Mouse (Mus musculus) heart, embryonic 16.5 days (tissue): ENCODE results near the gene Rad51b. TPM values are rescaled to one million over a fixed set of nuclear protein-coding genes. Genes with fewer than 3 reads are reported as not detected.

Source experiments
- ATAC-seq: fragments of 200-750 bp; cut with Nextera tagmentation; replicated peaks from 2 replicates; pipeline ENCODE4 v1.8.0; 2017; ENCODE audit warnings: moderate number of reproducible peaks; ENCODE audit not compliant: insufficient read depth, low FRiP score; ENCODE audit errors: extremely low read depth
- H3K27ac ChIP-seq: fragments of 300-500 bp; sonication (generic); 2 replicates; pipeline ENCODE4 v1.5.1; 2014; ENCODE audit warnings: mild to moderate bottlenecking, low read length, control low read depth, moderate library complexity
- H3K27me3 ChIP-seq: fragments of 300-500 bp; sonication (generic); 2 replicates; pipeline ENCODE4 v1.6.1; 2014; ENCODE audit warnings: low read length, mixed read lengths; ENCODE audit not compliant: control insufficient read depth, insufficient read depth
- H3K36me3 ChIP-seq: fragments of 300-500 bp; sonication (generic); 2 replicates; pipeline ENCODE4 v1.6.1; 2014; ENCODE audit not compliant: control insufficient read depth, insufficient read depth
- H3K4me1 ChIP-seq: fragments of 300-500 bp; sonication (generic); 2 replicates; pipeline ENCODE4 v1.6.1; 2014; ENCODE audit warnings: low read length, mixed read lengths; ENCODE audit not compliant: control insufficient read depth, insufficient read depth
- H3K4me2 ChIP-seq: fragments of 300-500 bp; sonication (generic); 2 replicates; pipeline ENCODE4 v1.6.1; 2014; ENCODE audit warnings: low read depth, mild to moderate bottlenecking, control low read depth, low read length
- H3K4me3 ChIP-seq: fragments of 300-500 bp; sonication (generic); 2 replicates; pipeline ENCODE4 v1.5.1; 2014; ENCODE audit warnings: mild to moderate bottlenecking, control low read depth, low read length
- H3K9ac ChIP-seq: fragments of 300-500 bp; sonication (generic); 2 replicates; pipeline ENCODE4 v1.6.1; 2014; ENCODE audit warnings: low read length, control low read depth
- H3K9me3 ChIP-seq: fragments of 300-500 bp; sonication (generic); replicated peaks from 2 replicates; pipeline ENCODE4 v1.6.1; 2016; ENCODE audit warnings: low read length; ENCODE audit not compliant: control insufficient read depth
- WGBS: fragments of 180-500 bp; shearing (Covaris S2); extraction: QIAGEN DNeasy Blood & Tissue Kit; methylation state at CpG from one replicate; pipeline ENCODE4 v1.1.7; 2014; 5-methylcytosine and 5-hydroxymethylcytosine counted together
- polyA plus RNA-seq: library from polyadenylated mRNA; unstranded; fragments of >200 nt; fragmentation: Nextera tagmentation; extraction: Ambion mirVana; gene quantifications from 2 replicates; pipeline ENCODE4 v1.2.1, GENCODE M21; 2015

The Rad51b gene
- polyA plus RNA-seq, 1 experiment from 2014 or later, result 5.0 TPM

DNA sequence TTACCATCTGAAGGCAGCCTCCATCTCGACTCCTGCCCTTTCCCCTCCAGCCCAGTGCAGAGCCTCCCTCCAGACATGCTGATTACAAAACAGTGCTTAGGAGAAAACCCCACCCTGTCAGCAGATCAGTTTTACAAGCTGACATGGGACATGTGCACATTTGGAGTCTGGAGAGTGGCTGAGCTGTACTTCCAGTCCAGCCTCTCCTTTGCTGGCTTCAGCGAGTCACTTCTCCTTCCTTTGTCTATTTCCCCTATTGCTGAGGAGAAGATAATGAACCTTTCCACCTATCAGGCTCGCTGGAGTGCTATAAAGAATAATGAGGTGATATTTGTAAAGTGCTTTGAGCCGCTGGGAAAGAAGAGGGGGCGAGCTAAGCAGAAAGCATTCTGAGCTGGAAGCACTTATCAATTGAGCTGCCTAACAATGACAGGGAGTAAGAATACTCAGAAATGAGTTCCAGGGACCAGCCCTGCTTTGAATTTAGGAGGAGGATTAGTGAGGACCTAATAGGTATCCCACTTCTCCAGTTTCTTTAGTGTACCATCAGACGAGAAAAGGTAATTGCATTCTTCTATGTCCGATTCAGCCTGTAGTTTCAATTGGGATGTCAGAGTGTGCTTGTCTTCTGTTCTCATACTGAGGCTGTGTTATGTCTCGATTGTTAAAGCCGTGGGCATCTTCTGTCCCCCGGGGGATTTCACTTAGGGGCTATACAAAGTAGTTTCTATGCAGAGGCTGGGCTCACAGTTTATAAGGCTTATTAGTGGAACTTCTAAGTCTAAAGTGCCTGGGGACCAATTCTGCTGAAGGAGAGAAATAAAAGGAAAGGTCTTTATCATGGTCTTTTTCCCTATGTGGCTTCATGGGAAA lies 453.4 kb downstream of the Rad51b start:
- ATAC-seq, result peak; percentile 71
- Histone ChIP-seq H3K4me3 (peak overlapping the region; percentile 16), H3K27me3 (no peaks in the 10 kb centered on the region), H3K4me1 (peaks cover 59% of the 10 kb centered on the region), H3K9me3 (no peaks in the 10 kb centered on the region), H3K4me2 (peak overlapping the region; percentile 53), H3K36me3 (no peaks in the 10 kb centered on the region), H3K27ac (peak overlapping the region; percentile 79), H3K9ac (peak overlapping the region; percentile 53)
- 27% methylated on average over 10 of the region's 10 CpGs for WGBS

DNA sequence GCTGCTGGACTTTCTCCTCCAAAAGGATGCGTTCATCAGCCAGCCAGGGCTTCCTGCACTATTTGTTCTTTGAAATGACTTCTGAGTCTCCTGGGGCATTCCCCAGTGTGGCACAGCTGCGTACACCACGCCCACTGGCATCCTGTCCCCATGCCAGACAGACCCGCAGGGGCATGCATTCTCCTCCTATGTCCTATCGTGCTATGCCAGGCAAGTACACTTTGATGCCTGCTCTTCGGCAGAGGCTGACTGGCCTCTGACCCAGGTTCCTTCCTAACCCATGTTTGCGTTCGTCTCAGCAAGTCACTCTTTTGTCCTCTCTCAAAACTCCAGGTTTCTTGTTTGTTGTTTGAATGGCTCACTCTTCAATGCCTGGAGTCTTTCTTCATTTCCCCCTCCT lies 454.7 kb downstream of the Rad51b start:
- H3K27me3 ChIP-seq, result no peaks in the 10 kb centered on the region
- 59% methylated on average over 8 of the region's 8 CpGs for WGBS
- ATAC-seq, result 0 out of 2 replicates have a peak, but pooled peaks have one; percentile 35
- H3K9me3 ChIP-seq, result no peaks in the 10 kb centered on the region
- peak overlapping the region; percentile 10 for H3K27ac ChIP-seq
- no peak overlapping the region for H3K4me3 ChIP-seq
- no peak overlapping the region for H3K9ac ChIP-seq
- no peaks in the 10 kb centered on the region for H3K36me3 ChIP-seq
- no peak overlapping the region for H3K4me2 ChIP-seq
- peaks cover 54% of the 10 kb centered on the region for H3K4me1 ChIP-seq

DNA sequence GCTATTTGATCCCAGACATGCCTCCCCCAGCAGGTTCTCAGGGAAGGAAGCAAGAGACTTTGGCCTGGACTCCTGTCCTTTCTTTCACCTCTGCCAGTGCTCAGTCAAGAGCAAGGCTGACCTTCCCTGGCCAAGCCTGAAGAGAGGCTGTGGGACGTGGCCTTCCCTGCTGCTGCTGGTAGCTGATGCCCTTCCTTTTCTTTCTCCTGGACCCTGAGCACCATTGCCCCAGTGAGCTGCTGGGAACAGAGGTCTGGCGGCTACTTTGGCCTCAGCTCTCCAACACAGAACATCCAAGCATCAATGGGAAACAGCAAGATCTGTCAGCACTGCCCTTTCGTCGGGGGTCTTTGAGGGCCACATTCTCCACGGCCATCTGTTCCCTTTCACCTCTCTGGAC lies 455.1 kb downstream of the Rad51b start:
- Histone ChIP-seq H3K4me3 (no peak overlapping the region), H3K4me1 (peaks cover 54% of the 10 kb centered on the region), H3K36me3 (no peaks in the 10 kb centered on the region), H3K27me3 (no peaks in the 10 kb centered on the region), H3K27ac (0 out of 2 replicates have a peak overlapping the region, but pooled peaks have one; percentile 10), H3K9ac (no peak overlapping the region), H3K9me3 (no peaks in the 10 kb centered on the region), H3K4me2 (no peak overlapping the region)
- 41% methylated on average over 5 of the region's 5 CpGs for WGBS
- no peak for ATAC-seq

DNA sequence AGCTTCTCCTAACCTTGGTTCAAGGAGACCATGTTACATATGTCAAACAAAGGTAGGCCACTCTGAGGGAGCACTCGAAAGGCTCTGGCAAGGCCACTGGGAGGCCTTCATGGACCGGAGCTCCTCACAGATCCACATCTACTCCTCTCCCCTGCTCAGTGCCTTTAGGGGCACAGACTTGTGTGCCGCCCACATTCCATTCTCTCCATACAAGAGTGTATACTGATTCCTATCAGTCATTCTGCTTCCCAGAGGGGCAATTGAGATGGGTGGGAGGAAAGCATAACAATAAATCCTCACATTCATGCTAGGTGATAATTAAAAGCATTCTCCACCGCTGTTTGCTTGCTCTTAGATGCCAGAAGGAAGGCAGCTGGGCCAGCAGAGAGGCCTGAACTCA lies 458.5 kb downstream of the Rad51b start:
- H3K4me2 ChIP-seq, result no peak overlapping the region
- H3K4me3 ChIP-seq, result no peak overlapping the region
- H3K9me3 ChIP-seq, result no peaks in the 10 kb centered on the region
- peaks cover 48% of the 10 kb centered on the region for H3K4me1 ChIP-seq
- ATAC-seq, result no peak
- no peaks in the 10 kb centered on the region for H3K27me3 ChIP-seq
- no peaks in the 10 kb centered on the region for H3K36me3 ChIP-seq
- no peak overlapping the region for H3K27ac ChIP-seq
- no peak overlapping the region for H3K9ac ChIP-seq
- whole genome bisulfite sequencing, result 69% methylated on average over 4 of the region's 4 CpGs

DNA sequence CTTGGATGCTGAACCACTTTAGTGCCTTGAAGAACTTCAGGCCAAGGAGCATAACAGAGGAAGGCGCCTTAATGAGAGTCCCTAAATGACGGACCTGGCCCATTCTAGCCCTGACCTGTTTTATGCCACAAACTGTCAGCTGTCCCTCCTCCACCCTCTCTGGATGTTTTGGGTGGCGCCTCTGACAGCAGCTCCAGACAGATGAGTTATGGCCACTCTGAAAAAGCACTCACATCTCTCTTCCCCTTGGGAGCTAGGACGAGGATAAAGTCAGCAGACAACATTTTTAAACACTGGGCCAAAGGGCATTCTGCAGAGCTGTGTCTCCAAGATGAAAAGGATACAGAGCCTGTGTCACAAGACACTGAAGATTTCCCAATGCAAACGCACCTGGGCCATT lies 459.3 kb downstream of the Rad51b start:
- 61% methylated on average over 5 of the region's 5 CpGs for WGBS
- H3K36me3 ChIP-seq, result no peaks in the 10 kb centered on the region
- peaks cover 43% of the 10 kb centered on the region for H3K4me1 ChIP-seq
- no peak for ATAC-seq
- H3K27me3 ChIP-seq, result no peaks in the 10 kb centered on the region
- no peak overlapping the region for H3K9ac ChIP-seq
- no peak overlapping the region for H3K4me3 ChIP-seq
- H3K27ac ChIP-seq, result no peak overlapping the region
- no peak overlapping the region for H3K4me2 ChIP-seq
- H3K9me3 ChIP-seq, result no peaks in the 10 kb centered on the region

DNA sequence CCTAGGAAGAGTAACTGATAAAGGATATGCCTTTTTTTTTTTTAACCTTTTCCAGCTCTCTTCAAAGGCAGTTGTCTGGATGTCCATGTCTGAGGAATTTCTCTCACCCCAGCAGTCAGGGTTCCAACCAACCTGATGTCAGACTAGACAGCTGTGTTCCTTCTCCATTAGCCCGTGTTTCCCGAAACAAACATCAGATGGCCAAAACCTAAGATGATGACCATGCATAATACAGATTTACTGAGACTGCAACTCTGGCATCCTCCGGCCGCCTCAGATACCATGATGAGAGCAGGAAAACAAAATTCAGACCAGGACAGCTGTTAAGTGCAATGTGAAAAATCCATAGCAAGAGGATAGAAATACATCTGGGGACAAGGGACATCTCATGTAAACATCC lies 460.7 kb downstream of the Rad51b start:
- H3K4me1 ChIP-seq, result peaks cover 37% of the 10 kb centered on the region
- H3K4me3 ChIP-seq, result no peak overlapping the region
- H3K4me2 ChIP-seq, result no peak overlapping the region
- no peaks in the 10 kb centered on the region for H3K27me3 ChIP-seq
- no peak for ATAC-seq
- no peaks in the 10 kb centered on the region for H3K9me3 ChIP-seq
- no peak overlapping the region for H3K9ac ChIP-seq
- H3K27ac ChIP-seq, result 0 out of 2 replicates have a peak overlapping the region, but pooled peaks have one; percentile 34
- no peaks in the 10 kb centered on the region for H3K36me3 ChIP-seq
- WGBS, result 70% methylated on average over 4 of the region's 4 CpGs

DNA sequence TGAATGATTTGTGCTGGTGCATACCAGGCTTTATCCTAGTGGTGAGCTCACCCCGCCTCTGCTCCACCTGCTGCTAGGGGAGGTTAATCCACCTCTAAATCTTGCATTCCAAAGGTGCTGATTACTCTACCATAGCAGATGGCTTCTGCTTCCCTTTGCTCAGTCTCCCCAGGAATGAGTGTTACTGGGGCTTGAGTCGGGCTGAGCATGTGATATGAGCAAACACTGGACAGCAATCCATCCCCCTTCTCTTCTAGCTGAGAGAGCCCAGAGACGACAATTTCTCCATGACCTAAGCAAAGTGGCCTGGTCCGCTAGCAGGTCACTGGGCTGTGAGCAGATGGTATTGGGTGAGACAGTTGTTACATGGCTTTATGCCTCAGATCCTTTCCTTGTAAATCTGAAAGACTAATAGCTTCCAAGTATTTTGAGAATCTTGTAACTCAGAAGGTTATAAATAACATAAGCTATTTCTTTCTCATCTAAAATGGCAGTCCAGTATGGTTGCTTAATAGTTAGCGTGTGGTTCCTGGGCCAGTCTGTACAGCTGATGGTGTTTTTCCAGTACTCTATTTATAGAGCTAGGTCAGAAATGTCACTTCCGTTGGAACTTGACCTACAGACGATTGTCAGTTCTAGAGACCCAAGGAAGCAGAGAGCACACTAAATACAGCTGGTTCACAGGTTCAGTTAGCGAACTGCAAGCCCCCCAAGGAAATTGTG lies 462.3 kb downstream of the Rad51b start:
- H3K9ac ChIP-seq, result no peak overlapping the region
- no peak overlapping the region for H3K27ac ChIP-seq
- H3K4me1 ChIP-seq, result peaks cover 45% of the 10 kb centered on the region

DNA sequence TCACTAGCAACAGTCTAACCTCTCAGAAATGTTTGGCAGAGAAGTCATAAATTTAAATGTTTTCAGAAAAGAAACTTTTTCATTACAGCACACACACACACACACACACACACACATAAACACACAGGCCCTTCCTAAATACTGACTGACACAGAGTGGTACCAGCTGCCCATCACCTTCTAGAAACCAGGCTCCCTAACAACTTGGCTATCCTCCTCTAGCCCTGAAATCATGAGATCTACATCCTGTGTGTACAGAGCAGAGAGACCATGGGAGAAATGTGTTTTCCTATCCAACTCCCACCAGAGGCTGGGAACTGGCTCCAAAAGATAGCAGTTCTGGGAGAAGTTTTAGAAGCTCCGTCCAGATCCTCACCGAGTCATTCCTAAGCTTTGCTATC lies 464.1 kb downstream of the Rad51b start:
- no peak overlapping the region for H3K9ac ChIP-seq
- no peak overlapping the region for H3K4me2 ChIP-seq
- H3K36me3 ChIP-seq, result no peaks in the 10 kb centered on the region
- 49% methylated on average over 2 of the region's 2 CpGs for WGBS
- H3K4me1 ChIP-seq, result peaks cover 37% of the 10 kb centered on the region
- H3K4me3 ChIP-seq, result no peak overlapping the region
- peak overlapping the region; percentile 64 for H3K27ac ChIP-seq
- H3K9me3 ChIP-seq, result no peaks in the 10 kb centered on the region
- no peaks in the 10 kb centered on the region for H3K27me3 ChIP-seq
- no peak for ATAC-seq

More for the DNA sequence above, 462.3 kb downstream of the Rad51b start:
- Histone ChIP-seq H3K9me3 (no peaks in the 10 kb centered on the region), H3K4me2 (no peak overlapping the region), H3K27me3 (no peaks in the 10 kb centered on the region), H3K4me3 (no peak overlapping the region), H3K36me3 (no peaks in the 10 kb centered on the region)
- 55% methylated on average over 8 of the region's 8 CpGs for WGBS
- ATAC-seq, result no peak

DNA sequence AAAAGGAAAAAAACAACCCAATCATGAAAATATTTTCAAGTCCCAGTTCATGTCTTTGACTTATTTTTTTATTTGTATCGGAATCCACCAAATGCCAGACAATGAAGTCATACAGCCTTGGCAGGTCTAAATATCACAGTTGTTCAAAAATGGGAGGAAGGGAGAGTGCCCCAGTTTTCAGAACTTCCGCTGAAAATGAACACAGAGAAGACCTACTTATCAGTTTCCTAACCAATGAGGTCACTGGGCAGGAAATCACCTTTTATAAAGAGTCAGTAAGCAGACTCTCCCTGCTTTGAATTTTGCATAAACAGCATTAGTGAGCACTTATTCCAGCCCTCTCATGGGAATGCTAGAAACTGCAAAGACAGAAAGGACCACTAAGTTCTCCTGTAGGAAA lies 465.0 kb downstream of the Rad51b start:
- no peak for ATAC-seq
- WGBS, result 45% methylated on average over 2 of the region's 2 CpGs
- no peaks in the 10 kb centered on the region for H3K27me3 ChIP-seq

More for the DNA sequence above, 465.0 kb downstream of the Rad51b start:
- Histone ChIP-seq H3K4me2 (no peak overlapping the region), H3K9me3 (no peaks in the 10 kb centered on the region), H3K36me3 (no peaks in the 10 kb centered on the region), H3K4me1 (peaks cover 33% of the 10 kb centered on the region), H3K4me3 (no peak overlapping the region), H3K9ac (no peak overlapping the region), H3K27ac (peak overlapping the region; percentile 57)
